Mouse (Mus musculus): Measurements from ENCODE around the gene Mettl22. TPM values are rescaled to one million over a fixed set of nuclear protein-coding genes. Genes with fewer than 3 reads are reported as not detected.

The Mettl22 gene
- polyA plus RNA-seq (2014; fragmentation: Illumina TruSeq; extraction: RNeasy Lipid Tissue Mini Kit (QIAGEN cat#74804); ENCODE audit: low read depth, low replicate concordance) = 29.8 TPM

DNA sequence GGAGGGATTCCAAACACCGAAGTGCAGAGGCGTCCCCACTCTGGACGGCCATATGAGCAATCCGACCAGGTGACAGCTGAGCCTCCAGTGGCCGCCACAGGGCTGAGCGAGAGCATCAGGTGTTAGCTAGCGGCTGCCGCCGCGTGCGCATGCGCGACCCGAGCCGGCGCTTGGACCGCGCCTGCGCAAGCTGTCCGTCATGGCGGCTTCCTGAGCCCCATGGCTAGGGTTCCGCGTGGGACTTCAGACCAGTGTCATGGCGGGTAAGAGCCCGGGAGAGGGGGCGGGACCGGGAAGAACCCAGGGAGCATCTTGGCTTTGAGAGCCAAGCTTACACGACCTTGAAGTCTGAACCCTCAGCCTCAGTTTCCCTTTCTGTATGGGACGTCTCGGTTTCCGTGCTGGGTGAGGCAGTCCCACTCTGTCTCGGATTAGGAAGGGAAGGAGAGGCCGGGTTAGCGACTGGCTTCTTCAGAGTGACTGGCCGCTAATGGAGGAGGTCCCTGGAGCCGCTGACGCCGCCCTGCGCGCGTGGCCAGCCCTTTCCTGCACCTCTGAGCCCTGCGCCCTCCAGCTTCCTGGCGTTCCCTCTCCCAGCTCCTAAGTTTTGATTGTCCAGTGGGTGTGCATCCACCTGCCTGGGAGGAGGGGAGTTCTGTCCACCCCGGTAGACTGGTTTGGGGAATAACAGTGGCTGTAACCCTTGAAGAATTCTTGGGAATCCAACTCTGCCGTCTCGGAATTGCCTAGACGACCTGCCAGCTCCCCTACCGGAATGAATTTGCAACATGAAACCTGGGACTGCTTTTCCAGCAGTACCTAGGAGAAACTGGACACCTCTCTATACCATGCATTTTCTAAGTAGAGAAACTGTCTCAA lies at the start of gene Mettl22:
Gene Mettl22 (plus strand): TSS at position 186 of the 879 bp plus-strand sequence.

DNA sequence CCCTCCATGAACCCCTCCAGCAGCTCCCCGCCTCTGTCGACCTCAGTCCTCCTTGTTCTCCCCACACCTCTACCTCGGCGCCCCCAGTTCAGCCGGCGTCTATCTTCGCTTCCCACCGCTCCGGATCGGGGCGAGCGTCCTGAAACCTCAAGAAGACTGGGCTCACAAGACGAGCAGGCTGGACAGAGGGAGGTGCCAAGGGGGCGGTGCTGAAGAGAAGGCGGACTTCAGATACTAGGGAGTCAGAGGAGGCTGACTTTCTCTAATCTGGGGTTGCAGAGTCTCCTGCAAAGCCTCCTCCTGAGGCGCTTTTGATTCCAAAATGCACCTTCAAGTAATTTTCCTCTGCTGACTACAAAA lies 45.6 kb upstream of the Mettl22 start, which contains the start of gene Tmem114:
Gene Tmem114 (minus strand): TSS at position 166 of the 360 bp plus-strand sequence.

DNA sequence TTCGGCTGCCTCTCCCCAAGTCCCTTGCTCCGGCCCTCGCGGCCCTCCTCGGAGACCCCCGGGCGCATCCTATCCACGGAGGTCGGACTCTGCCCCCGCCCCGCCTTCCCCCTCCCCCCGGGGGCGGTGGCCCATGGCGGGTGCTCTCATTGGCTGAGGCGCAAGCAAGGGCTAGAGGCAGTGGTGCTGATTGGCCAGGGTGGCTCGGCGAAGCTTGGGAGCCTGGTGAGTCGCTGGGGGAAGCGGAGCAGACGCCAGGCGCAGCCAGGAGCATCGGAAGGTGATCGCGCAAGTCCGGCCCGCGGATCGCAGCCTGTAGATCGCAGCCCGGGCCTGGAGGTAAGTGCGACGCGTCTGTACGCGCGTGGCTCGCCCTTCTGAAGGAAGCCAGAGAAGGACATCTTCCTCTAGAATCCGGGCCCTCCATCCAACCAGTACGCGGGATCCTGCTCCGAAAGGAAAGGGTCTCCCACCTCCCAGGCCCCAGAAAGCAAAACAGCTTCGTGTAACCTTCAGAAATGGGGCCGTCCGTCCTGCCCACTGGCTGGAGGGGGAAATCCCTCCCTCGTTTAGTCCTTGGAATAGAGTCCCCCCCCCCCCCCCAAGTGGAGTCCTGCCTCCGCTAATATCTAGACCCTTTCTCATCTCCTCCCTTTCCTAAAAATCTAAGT lies 42.8 kb downstream of the Mettl22 start, which contains the start of gene Abat:
Gene Abat (plus strand): TSS at position 194 of the 671 bp plus-strand sequence.

Other genes starting within 250 kb of the Mettl22 start
- not detected for gene Tmem114, start 45.7 kb upstream of the Mettl22 start, polyA plus RNA-seq (2014; fragmentation: Illumina TruSeq; extraction: RNeasy Lipid Tissue Mini Kit (QIAGEN cat#74804); ENCODE audit: low read depth, low replicate concordance)
- gene Abat, start 42.6 kb downstream of the Mettl22 start, polyA plus RNA-seq (2014; fragmentation: Illumina TruSeq; extraction: RNeasy Lipid Tissue Mini Kit (QIAGEN cat#74804); ENCODE audit: low read depth, low replicate concordance) = 16.2 TPM
- gene Pmm2, start 166.9 kb downstream of the Mettl22 start, polyA plus RNA-seq (2014; fragmentation: Illumina TruSeq; extraction: RNeasy Lipid Tissue Mini Kit (QIAGEN cat#74804); ENCODE audit: low read depth, low replicate concordance) = 42.2 TPM
- gene Tmem186, start 166.9 kb downstream of the Mettl22 start, polyA plus RNA-seq (2014; fragmentation: Illumina TruSeq; extraction: RNeasy Lipid Tissue Mini Kit (QIAGEN cat#74804); ENCODE audit: low read depth, low replicate concordance) = 21.8 TPM
- gene Carhsp1, start 201.4 kb downstream of the Mettl22 start, polyA plus RNA-seq (2014; fragmentation: Illumina TruSeq; extraction: RNeasy Lipid Tissue Mini Kit (QIAGEN cat#74804); ENCODE audit: low read depth, low replicate concordance) = 21.2 TPM
- not detected for gene Gm5767, start 210.0 kb downstream of the Mettl22 start, polyA plus RNA-seq (2014; fragmentation: Illumina TruSeq; extraction: RNeasy Lipid Tissue Mini Kit (QIAGEN cat#74804); ENCODE audit: low read depth, low replicate concordance)

Measured in heart, adult 10 weeks (tissue).